Mouse (Mus musculus) thymus, adult 2 months (tissue): Measurements from ENCODE around the gene Mecom.

ENCODE experiments used
- CTCF ChIP-seq: fragments of 200-500 bp; IDR thresholded peaks from 2 replicates; pipeline ENCODE4 v1.5.1; 2012; ENCODE audit warnings: mild to moderate bottlenecking, control low read depth, low read length, moderate library complexity, borderline replicate concordance; ENCODE audit not compliant: control insufficient read depth, poor library complexity, insufficient read depth; ENCODE audit errors: extremely low read depth
- POLR2A ChIP-seq: fragments of 200-500 bp; IDR thresholded peaks from 2 replicates; pipeline ENCODE4 v1.6.1; 2012; ENCODE audit warnings: mild to moderate bottlenecking, low read length, control low read depth, moderate library complexity; ENCODE audit not compliant: control insufficient read depth, poor library complexity, insufficient read depth; ENCODE audit errors: extremely low read depth

GRCm38 (mm10) chr3:30503821-30504220 lies 44.0 kb downstream of the Mecom start:
- TF ChIP-seq POLR2A (no peak), CTCF (no peak)
